Comparison of ENCODE assay signal across 20 mouse cellular contexts in the genomic region with DNA sequence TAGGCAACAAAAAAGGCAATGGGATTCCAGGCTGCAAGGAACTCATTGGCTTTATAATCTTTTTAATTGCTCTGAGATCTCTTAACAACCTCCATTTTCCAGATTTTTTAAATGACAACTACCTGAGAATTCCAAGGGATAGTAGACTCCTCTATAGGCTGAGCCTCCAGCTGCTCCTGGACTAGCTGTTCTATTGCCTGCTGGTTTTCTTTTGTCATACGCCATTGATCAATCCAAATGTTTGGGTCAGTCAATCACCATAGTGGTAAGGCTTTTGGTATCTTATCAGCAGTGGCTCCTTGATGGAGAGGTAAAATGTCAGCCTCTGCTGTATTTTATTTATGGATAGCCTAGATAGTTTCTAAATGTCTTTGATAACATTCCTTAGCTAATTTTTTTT. TPM values are rescaled to one million over a fixed set of nuclear protein-coding genes. Genes with fewer than 3 reads are reported as not detected.
"Had no signal": no experiment of that assay in that cellular context is flagged by ENCODE, and none has a peak within 500 bp of the region (broad histone marks: within the 10 kb centered on the region; RNA-seq: fewer than 3 reads in every experiment).

No protein-coding gene starts in this region.

- DNase-seq: lung, adult 18-20 months; lung, embryonic 14.5 days; lung, postnatal 10 days; lung, postnatal 4 days; midbrain, embryonic 14.5 days; right cerebral cortex, postnatal 14 days; thymus, adult 2 months; thymus, postnatal 25 days; thymus, postnatal 4 days had no signal

- H3K9ac ChIP-seq: liver, embryonic 15.5 days; lung, embryonic 14.5 days; midbrain, embryonic 12.5 days; neural tube, embryonic 13.5 days; neural tube, embryonic 15.5 days; stomach, embryonic 15.5 days had no signal

- H3K9me3 ChIP-seq: stomach, embryonic 15.5 days had no signal

- H3K4me2 ChIP-seq: liver, embryonic 15.5 days; lung, embryonic 14.5 days; midbrain, embryonic 12.5 days; neural tube, embryonic 13.5 days; neural tube, embryonic 15.5 days; stomach, embryonic 15.5 days had no signal

- H3K4me1 ChIP-seq: liver, embryonic 15.5 days; midbrain, embryonic 12.5 days; neural tube, embryonic 13.5 days; neural tube, embryonic 15.5 days; stomach, embryonic 15.5 days had no signal

- ATAC-seq: midbrain, embryonic 16.5 days had no signal

- H3K36me3 ChIP-seq: liver, embryonic 15.5 days; midbrain, embryonic 12.5 days; neural tube, embryonic 13.5 days; neural tube, embryonic 15.5 days; stomach, embryonic 15.5 days had no signal

- H3K4me3 ChIP-seq: liver, embryonic 15.5 days; midbrain, embryonic 12.5 days; myocyte; neural tube, embryonic 13.5 days; neural tube, embryonic 15.5 days; stomach, embryonic 15.5 days had no signal

- H3K27me3 ChIP-seq: liver, embryonic 15.5 days; midbrain, embryonic 12.5 days; neural tube, embryonic 13.5 days; neural tube, embryonic 15.5 days; stomach, embryonic 15.5 days had no signal

- H3K27ac ChIP-seq: liver, embryonic 15.5 days; midbrain, embryonic 12.5 days; neural tube, embryonic 13.5 days; neural tube, embryonic 15.5 days; stomach, embryonic 15.5 days; stomach, postnatal 0 days had no signal

RNA-seq across cellular contexts. Expression of gene Zfp985, which starts 44.6 kb away (rescaled TPM):
- polyA plus RNA-seq: midbrain, embryonic 14.5 days; spleen, adult 2 months; testis, adult 2 months; thymus, adult 2 months had no signal

RNA-seq across cellular contexts. Expression of gene Gm16503, which starts 57.7 kb away (rescaled TPM):
- total RNA-seq: megakaryocyte, adult 5-6 weeks had no signal
- polyA plus RNA-seq: myocyte; spleen, adult 2 months had no signal
